Mouse (Mus musculus) embryonic facial prominence, embryonic 14.5 days (tissue): ENCODE data around the gene Plbd2. TPM values are rescaled to one million over a fixed set of nuclear protein-coding genes. Genes with fewer than 3 reads are reported as not detected.

Experiments
- ATAC-seq: fragments of 200-750 bp; cut with Nextera tagmentation; 2 replicates; pipeline ENCODE4 v1.8.0; 2017; ENCODE audit warnings: low read depth, moderate number of reproducible peaks, moderate TSS enrichment
- DNase-seq: peaks from one replicate; pipeline ENCODE4 v3.0.0-alpha.2; 2015; ENCODE audit warnings: low spot score
- H3K27ac ChIP-seq: fragments of 300-500 bp; sonication (generic); replicated peaks from 2 replicates; pipeline ENCODE4 v1.5.1; 2014; ENCODE audit warnings: low read depth, mild to moderate bottlenecking, low read length, moderate library complexity
- H3K27me3 ChIP-seq: fragments of 300-500 bp; sonication (generic); replicated peaks from 2 replicates; pipeline ENCODE4 v1.6.1; 2014; ENCODE audit warnings: low read length; ENCODE audit not compliant: control insufficient read depth, insufficient read depth
- H3K36me3 ChIP-seq: fragments of 300-500 bp; sonication (generic); 2 replicates; pipeline ENCODE4 v1.6.1; 2014; ENCODE audit warnings: low read length, mixed read lengths; ENCODE audit not compliant: control insufficient read depth, insufficient read depth
- H3K4me1 ChIP-seq: fragments of 300-500 bp; sonication (generic); 2 replicates; pipeline ENCODE4 v1.6.1; 2014; ENCODE audit warnings: antibody characterized with exemption, low read length; ENCODE audit not compliant: control insufficient read depth, insufficient read depth
- H3K4me2 ChIP-seq: fragments of 300-500 bp; sonication (generic); 2 replicates; pipeline ENCODE4 v1.6.1; 2014; ENCODE audit warnings: low read depth, mild to moderate bottlenecking, low read length, moderate library complexity, mixed read lengths
- H3K4me3 ChIP-seq: fragments of 300-500 bp; sonication (generic); 2 replicates; pipeline ENCODE4 v1.5.1; 2014; ENCODE audit warnings: low read depth, mild to moderate bottlenecking, low read length
- H3K9ac ChIP-seq: fragments of 300-500 bp; sonication (generic); 2 replicates; pipeline ENCODE4 v1.6.1; 2014; ENCODE audit warnings: low read depth, mild to moderate bottlenecking, low read length, moderate library complexity, mixed read lengths
- H3K9me3 ChIP-seq: fragments of 300-500 bp; sonication (generic); 2 replicates; pipeline ENCODE4 v1.6.1; 2016; ENCODE audit warnings: low read length; ENCODE audit not compliant: control insufficient read depth
- WGBS: fragments of 180-500 bp; shearing (Covaris S2); extraction: QIAGEN DNeasy Blood & Tissue Kit; methylation state at CpG from one replicate; pipeline ENCODE4 v1.1.7; 2014; 5-methylcytosine and 5-hydroxymethylcytosine counted together
- polyA plus RNA-seq: library from polyadenylated mRNA; unstranded; fragments of >200 nt; fragmentation: Nextera tagmentation; extraction: Ambion mirVana; gene quantifications from 2 replicates; pipeline ENCODE4 v1.2.1, GENCODE M21; 2014

Plbd2 gene
- polyA plus RNA-seq, 1 experiment from 2014 or later, result 47.0 TPM

DNA sequence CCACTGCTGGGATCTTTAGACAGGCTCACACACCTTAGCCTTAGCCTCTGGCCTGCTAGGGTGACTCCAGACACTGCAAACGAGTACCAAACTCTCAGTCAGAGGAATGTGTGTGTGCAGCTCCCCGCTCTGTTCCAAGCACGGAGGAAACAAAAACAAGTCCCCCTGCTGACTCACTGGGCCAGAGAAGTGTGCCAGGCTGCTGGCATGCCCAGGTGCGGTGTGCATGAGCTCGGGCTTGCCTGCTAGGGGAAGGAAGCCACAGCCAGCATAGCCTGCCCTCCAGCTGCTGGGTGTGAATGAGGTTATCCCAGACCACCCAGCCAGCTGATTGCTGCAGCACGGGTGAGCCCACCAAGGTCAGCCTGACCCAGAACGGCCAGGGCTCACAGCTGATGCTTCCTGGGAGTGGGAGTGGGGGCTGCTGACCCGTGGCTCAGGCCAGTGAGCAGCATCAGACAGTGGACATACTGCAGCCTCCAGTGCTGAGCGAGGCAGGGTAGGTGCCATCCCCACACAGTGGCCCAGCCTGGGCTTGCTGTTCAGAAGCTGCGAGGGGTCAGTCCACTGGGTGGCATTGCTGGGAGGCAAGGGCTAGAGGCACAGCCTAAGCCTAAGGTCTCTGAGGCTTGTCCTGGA, 8.2 kb downstream of the Plbd2 start:
- Histone ChIP-seq H3K4me1 (no peaks in the 10 kb centered on the region), H3K4me2 (no peak overlapping the region), H3K36me3 (peaks cover 49% of the 10 kb centered on the region), H3K27me3 (no peaks in the 10 kb centered on the region), H3K9me3 (no peaks in the 10 kb centered on the region), H3K9ac (no peak overlapping the region), H3K4me3 (no peak overlapping the region), H3K27ac (no peak overlapping the region)
- DNase-seq, result no peak
- 72% methylated on average over 10 of the region's 10 CpGs for WGBS
- ATAC-seq, result no peak

DNA sequence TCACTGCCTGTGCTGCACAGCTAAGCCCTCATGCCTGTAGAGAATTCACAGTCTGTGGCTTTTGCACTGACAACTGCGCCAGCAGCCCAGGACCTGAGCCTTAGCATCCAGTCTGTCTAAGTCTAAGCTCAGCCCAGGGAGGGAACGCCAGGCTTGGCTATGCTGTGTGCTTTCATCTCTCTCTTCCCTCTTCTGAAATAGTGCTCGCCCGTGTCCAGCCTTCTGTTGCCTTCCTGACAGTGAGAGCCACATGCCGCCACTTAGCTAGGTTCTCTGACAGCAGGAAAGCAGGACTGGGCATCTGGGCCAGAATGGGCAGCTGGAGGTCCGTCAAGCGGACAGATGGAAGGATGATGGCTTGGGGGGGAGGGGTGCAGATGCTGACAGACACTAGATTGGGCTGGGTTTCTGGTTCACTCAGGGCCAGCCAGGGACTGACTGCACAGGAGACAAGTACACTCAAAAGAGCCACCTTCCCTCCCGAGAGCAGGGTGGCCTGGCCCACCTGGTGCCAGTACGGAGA, 9.5 kb downstream of the Plbd2 start:
- H3K27ac ChIP-seq, result no peak overlapping the region
- H3K4me1 ChIP-seq, result no peaks in the 10 kb centered on the region
- H3K27me3 ChIP-seq, result no peaks in the 10 kb centered on the region
- ATAC-seq, result no peak
- H3K9ac ChIP-seq, result no peak overlapping the region
- no peak overlapping the region for H3K4me2 ChIP-seq
- peaks cover 49% of the 10 kb centered on the region for H3K36me3 ChIP-seq
- no peaks in the 10 kb centered on the region for H3K9me3 ChIP-seq
- DNase-seq, result no peak
- H3K4me3 ChIP-seq, result no peak overlapping the region
- 80% methylated on average over 8 of the region's 9 CpGs for WGBS

DNA sequence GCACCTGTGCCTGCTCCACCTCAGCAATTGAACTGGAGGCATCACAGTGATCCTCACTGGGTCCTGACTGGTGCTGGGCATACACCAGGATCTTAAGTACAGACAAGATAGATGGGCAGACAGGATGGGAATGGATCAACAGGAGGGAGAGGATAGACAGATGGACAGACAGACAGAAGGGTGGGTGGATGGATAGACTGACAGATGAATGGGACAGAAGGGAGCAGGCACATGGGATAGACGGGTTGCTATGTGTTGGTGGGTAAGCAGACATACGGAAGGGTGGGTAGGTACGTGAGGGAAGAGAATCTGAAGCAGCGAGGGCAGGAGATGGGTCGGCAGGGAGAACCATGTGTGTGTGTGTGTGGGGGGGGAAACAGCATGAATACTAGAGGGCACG, 10.0 kb downstream of the Plbd2 start:
- Histone ChIP-seq H3K36me3 (peaks cover 49% of the 10 kb centered on the region), H3K4me3 (no peak overlapping the region), H3K4me1 (no peaks in the 10 kb centered on the region), H3K9me3 (no peaks in the 10 kb centered on the region), H3K9ac (no peak overlapping the region), H3K4me2 (no peak overlapping the region), H3K27ac (no peak overlapping the region), H3K27me3 (no peaks in the 10 kb centered on the region)
- no peak for ATAC-seq
- 86% methylated on average over 6 of the region's 6 CpGs for WGBS
- no peak for DNase-seq

DNA sequence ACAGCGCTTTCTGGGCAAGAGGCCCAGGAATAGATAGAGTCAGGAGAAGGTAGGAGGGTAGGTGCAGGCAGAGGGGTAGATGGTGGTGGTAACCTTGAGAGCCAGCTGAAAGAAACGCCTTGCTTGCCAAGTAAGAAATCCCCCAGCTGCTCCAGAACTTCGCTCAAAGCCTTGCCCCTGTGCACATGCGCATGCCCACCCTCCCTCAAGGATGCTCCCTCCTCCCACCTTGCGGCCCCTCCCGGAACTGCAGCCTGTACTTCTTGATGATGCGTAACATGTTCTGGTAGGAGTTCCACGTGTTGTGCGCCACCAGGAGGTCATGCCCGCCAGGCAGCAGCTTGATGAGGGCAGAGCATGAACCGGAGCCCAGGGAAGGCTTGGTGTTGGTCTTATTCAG, 11.0 kb downstream of the Plbd2 start:
- H3K36me3 ChIP-seq, result peaks cover 48% of the 10 kb centered on the region

DNA sequence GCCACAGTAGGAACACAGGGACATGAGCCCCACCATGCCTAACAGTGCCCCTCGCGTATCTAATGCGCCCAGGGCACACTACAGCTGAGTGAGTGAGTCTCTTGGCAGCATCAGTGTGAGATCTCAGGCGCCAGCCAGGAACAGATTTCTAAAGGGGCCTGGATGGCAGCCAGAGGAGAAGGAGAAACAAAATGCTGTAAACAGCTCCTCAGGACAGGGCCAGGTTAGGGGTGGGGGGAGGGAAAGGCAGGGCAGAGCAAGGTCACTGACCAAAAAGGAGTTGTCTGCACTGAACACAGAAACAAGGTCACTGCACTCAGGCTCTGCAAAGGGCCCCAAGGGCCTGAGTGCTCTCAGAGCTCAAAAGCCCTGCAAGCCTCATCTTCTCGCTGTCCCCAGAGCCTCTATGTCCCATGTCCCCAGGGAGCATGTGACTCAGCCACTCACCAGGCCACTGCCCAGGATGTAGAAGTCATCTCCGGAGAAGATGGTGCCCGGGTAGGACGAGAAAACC, 12.7 kb downstream of the Plbd2 start:
- no peak overlapping the region for H3K4me2 ChIP-seq
- peaks cover 62% of the 10 kb centered on the region for H3K36me3 ChIP-seq
- DNase-seq, result no peak
- ATAC-seq, result no peak
- H3K9me3 ChIP-seq, result no peaks in the 10 kb centered on the region
- no peaks in the 10 kb centered on the region for H3K27me3 ChIP-seq
- H3K4me1 ChIP-seq, result no peaks in the 10 kb centered on the region
- no peak overlapping the region for H3K4me3 ChIP-seq
- 83% methylated on average over 8 of the region's 8 CpGs for WGBS
- no peak overlapping the region for H3K27ac ChIP-seq
- H3K9ac ChIP-seq, result no peak overlapping the region

More for the DNA sequence above, 11.0 kb downstream of the Plbd2 start:
- 71% methylated on average over 10 of the region's 11 CpGs for WGBS
- no peak for ATAC-seq
- no peak overlapping the region for H3K4me2 ChIP-seq
- DNase-seq, result no peak
- H3K4me3 ChIP-seq, result no peak overlapping the region
- no peaks in the 10 kb centered on the region for H3K4me1 ChIP-seq
- H3K9me3 ChIP-seq, result no peaks in the 10 kb centered on the region
- H3K9ac ChIP-seq, result no peak overlapping the region
- H3K27me3 ChIP-seq, result no peaks in the 10 kb centered on the region
- no peak overlapping the region for H3K27ac ChIP-seq

DNA sequence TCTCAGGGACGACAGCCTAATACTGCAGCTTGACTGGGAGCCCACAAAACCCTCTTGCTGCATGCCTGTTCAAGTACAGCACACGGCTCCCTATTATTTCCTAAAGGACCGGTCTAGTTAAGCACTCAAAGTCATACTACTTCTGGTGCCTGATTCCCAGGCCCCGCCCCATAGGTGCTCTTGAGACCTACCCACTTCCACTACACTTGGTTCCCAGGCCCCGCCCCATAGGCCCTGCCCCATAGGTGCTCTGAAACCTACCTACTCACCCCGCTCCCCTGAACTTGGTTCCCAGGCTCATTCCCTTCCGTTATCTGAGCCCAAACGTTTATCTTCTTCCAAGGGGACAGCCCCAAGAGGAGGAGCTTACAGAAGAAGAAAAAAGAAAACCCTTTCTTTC, 15.6 kb downstream of the Plbd2 start:
- no peaks in the 10 kb centered on the region for H3K27me3 ChIP-seq
- no peak for ATAC-seq

DNA sequence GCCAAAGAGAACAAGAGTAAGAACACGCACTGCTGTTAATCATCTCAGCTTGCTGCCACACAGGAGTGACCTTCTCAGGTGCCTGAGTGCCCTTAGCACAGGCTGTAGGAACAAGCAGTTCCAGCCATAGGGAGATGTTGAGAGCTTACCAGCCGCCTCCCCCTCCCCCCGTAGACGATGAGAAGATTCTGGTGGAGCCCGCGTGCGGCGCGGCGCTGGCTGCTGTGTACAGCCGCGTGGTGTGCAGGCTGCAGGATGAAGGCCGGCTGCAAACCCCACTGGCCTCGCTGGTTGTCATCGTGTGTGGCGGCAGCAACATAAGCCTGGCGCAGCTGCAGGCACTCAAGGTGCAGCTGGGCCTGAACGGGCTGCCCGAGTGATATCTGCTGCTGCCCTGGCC, 20.0 kb downstream of the Plbd2 start:
- no peak overlapping the region for H3K4me2 ChIP-seq
- ATAC-seq (no peak), DNase-seq (no peak)
- H3K36me3 ChIP-seq, result peaks cover 42% of the 10 kb centered on the region
- no peak overlapping the region for H3K27ac ChIP-seq
- WGBS, result 81% methylated on average over 19 of the region's 19 CpGs
- no peak overlapping the region for H3K4me3 ChIP-seq
- H3K9me3 ChIP-seq, result no peaks in the 10 kb centered on the region
- no peak overlapping the region for H3K9ac ChIP-seq
- no peaks in the 10 kb centered on the region for H3K4me1 ChIP-seq
- H3K27me3 ChIP-seq, result no peaks in the 10 kb centered on the region

More for the DNA sequence above, 15.6 kb downstream of the Plbd2 start:
- H3K9me3 ChIP-seq, result no peaks in the 10 kb centered on the region
- no peak overlapping the region for H3K9ac ChIP-seq
- WGBS, result 81% methylated on average over 8 of the region's 8 CpGs
- no peaks in the 10 kb centered on the region for H3K4me1 ChIP-seq
- no peak overlapping the region for H3K27ac ChIP-seq
- no peak overlapping the region for H3K4me2 ChIP-seq
- H3K36me3 ChIP-seq, result peaks cover 56% of the 10 kb centered on the region
- DNase-seq, result no peak
- no peak overlapping the region for H3K4me3 ChIP-seq

DNA sequence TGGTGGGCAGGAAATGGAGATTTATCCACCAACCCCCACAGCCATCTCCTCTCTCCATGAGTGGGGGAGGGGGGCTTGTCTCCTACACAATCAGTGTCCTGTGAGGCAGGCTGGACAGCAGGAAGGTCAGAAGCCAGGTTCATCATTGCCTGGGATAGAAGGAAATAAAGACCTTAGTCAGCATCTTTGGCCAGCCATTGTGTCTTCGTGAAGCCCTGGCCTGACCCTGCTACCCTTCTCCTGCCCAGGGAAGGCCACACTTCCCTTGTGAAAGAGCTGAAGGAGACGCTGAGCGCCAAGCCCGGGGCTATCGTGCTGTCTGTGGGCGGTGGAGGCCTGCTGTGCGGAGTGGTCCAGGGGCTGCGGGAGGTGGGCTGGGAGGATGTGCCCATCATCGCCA, 22.2 kb downstream of the Plbd2 start:
- no peak overlapping the region for H3K9ac ChIP-seq
- H3K27ac ChIP-seq, result no peak overlapping the region
- H3K4me2 ChIP-seq, result no peak overlapping the region
- 67% methylated on average over 7 of the region's 9 CpGs for WGBS
- H3K4me3 ChIP-seq, result no peak overlapping the region
- no peaks in the 10 kb centered on the region for H3K27me3 ChIP-seq
- no peaks in the 10 kb centered on the region for H3K9me3 ChIP-seq
- no peaks in the 10 kb centered on the region for H3K4me1 ChIP-seq
- peaks cover 22% of the 10 kb centered on the region; the same call in 1 of the 2 replicates for H3K36me3 ChIP-seq
- ATAC-seq, result no peak
- DNase-seq, result no peak

DNA sequence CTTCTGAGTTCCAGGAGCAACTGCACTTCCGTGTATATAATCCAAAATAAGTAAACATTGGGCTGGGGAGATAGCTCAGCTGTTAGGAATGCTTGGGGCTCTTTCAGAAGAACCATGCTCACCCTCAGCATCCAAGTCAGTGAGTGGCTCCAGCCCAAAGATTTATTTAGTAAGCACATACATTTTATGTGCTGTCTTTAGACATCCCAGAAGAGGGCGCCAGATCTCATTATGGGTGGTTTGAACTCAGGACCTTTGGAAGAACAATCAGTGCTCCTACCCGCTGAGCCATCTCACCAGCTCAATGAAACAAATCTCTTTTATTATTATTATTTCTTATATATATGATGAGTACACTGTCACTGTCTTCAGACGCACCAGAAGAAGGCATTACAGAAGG, 23.9 kb downstream of the Plbd2 start:
- no peaks in the 10 kb centered on the region for H3K9me3 ChIP-seq
- no peak overlapping the region for H3K4me2 ChIP-seq
- no peak overlapping the region for H3K27ac ChIP-seq
- ATAC-seq (no peak), DNase-seq (no peak)
- WGBS, result 60% methylated on average over 4 of the region's 4 CpGs
- H3K9ac ChIP-seq, result no peak overlapping the region
- H3K4me3 ChIP-seq, result no peak overlapping the region
- H3K36me3 ChIP-seq, result peaks cover 5% of the 10 kb centered on the region; the same call in 1 of the 2 replicates
- no peaks in the 10 kb centered on the region for H3K27me3 ChIP-seq
- no peaks in the 10 kb centered on the region for H3K4me1 ChIP-seq
